Mouse (Mus musculus) 3T3-L1 (cell line): ENCODE results near the gene Pramef25.
"Not testable (repeated sequence)": the region's sequence is repeated elsewhere in the genome, so short reads cannot be mapped to it uniquely, and the experiment has no call there.

Source experiments
- DNase-seq: peaks from one replicate; pipeline ENCODE4 v3.0.0-alpha.2; 2015; ENCODE audit warnings: low read depth, low spot score

Gene Pramef25

DNA sequence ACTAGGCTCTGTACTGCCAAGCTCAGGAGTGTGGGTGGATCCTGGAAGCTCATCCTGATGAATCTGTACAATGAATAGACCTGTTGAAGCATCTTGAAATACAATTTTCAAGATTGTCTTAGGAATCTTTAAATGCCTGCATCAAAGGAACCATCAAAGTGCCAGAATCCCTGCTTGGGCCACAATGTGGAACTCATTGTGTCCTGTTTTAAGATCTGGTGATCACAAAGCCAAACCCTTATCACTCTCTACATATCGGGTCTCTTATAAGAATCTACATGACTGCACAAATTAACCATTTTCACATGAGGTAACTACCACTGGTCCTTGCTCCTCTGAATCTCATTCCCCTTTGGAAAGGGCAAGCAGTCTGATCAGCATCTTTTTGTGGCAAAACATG lies at the start of gene Pramef25:
Gene Pramef25, minus strand, starts transcription at position 101 of the 400 bp plus-strand sequence.
- DNase-seq = not testable (repeated sequence)

DNA sequence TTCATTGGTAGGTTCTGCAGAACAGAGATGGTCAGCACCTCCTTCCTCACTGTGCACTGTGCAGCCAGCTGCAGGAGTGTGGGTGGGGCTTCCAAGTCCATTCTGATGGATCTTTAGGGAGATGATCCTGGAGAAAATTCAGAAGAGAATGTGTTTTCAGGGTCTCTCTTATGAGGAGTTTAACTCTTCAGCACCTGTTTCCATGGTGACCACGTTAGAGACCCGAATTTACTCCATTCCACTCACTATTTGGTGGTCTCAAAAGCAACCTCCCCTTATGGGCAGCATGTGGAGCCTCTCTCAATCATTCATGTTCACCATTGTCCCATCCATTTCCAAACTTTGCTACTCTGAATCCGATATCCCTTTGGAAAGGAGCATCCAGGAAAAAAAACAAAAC lies 43.5 kb upstream of the Pramef25 start, which contains the start of gene Pramef17:
Gene Pramef17, minus strand, starts transcription at position 101 of the 400 bp plus-strand sequence.
- not testable (repeated sequence) for DNase-seq

DNA sequence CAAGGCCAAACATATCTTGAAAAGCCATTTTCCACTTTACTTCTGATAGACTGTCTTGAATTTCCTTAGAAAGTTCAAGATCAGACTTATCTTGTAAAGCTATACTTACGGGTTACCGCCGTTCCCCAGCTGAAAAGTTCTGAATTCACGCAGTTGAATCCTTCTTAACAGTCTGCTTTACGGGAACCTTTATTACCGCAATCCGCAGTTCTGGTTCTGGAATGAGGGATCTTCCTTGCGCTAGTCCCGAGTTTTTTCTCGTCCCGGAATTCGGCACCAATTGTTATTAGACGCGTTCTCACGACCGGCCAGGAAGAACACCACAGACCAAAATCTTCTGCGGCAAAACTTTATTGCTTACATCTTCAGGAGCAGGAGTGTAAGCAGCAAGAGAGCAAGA lies 37.3 kb upstream of the Pramef25 start:
- DNase-seq = not testable (repeated sequence)

DNA sequence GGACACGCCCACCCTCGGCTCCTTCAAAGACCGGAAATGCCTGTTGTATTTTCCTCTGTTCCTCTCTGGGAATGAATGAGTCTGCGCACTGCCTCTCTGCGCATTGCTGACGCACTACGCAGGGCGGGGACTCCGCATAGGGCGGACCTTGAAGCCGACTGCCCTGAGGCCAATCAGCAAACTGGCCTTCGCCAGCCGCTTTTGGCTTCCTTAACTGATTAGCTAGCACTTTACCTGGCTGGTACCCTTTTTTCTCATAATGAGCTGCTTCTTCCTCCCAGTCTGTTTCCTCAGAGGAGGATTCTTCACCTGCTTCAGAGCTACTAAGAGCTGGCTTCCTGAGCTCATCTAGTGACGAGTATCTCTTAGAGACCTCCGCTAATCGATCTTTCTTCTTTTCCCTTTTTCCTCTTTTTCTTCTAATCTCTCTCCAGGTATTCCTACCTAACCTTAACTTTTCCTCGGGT lies 36.7 kb upstream of the Pramef25 start:
- DNase-seq = not testable (repeated sequence)

DNA sequence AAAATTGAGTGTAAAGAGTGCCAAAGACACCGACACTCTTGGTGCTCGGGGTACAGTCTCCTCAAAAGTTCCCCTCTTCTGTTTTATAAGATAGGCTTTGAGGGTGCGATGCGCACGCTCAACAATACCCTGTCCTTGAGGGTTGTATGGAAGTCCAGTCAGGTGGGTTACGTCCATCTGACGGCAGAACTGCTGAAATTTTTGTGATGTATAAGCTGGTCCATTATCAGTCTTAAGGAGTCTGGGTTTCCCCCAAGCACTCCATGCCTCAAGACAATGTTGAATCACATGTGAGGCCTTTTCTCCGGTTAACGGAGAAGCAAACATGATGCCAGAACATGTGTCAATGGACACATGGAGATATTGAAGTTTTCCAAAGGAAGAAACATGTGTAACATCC lies 34.9 kb upstream of the Pramef25 start:
- DNase-seq = not testable (repeated sequence)

DNA sequence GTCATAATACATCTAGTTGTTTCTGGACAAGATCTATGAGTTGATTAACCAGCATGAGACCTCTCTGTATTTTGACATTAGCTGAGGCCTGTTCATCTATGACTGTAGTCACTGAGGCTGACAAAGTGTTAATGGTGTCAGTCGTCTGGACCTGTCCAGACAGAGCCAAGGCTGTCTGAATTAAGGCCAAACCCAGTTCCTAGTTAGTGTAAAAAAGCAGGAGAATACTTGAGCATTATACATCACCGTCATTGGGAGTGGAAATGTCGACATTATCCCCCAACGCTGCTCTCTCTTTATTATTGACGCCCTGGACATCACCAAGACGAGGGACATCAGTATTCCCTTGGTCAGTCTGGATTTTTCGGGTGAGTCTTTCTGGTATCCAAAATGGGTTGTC lies 34.3 kb upstream of the Pramef25 start:
- not testable (repeated sequence) for DNase-seq

DNA sequence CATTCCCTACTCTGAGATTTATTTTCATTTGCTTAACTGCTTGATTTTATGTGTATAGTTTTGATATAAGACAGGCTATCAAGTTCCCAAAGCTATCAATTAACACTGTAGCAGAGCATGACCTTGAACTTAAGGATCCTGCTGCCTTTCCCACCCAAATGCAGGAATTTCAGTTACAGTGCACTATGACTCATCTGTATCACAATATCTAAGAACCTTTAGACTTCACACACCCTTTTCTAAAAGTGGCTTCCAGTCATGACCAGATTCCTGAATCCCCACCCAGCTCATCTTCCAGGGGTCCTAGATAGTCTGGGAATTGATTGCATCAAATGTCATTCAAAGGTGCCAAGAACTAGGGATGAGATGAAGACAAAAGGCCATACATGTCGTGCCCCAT lies 32.6 kb upstream of the Pramef25 start:
- DNase-seq = not testable (repeated sequence)

DNA sequence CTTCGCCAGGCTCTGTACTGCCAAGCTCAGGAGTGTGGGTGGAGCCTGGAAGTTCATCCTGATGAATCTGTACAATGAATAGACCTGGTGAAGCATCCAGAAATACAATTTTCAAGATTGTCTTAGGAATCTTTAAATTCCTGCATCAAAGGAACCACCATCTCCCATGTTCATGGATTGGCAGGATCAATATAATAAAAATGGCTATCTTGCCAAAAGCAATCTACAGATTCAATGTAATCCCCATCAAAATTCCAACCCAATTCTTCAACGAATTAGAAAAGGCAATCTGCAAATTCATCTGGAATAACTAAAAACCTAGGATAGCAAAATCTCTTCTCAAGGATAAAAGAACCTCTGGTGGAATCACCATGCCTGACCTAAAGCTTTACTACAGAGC lies 16.0 kb upstream of the Pramef25 start, which contains the start of gene Gm13101:
Gene Gm13101, minus strand, starts transcription at position 101 of the 400 bp plus-strand sequence.
- not testable (repeated sequence) for DNase-seq

DNA sequence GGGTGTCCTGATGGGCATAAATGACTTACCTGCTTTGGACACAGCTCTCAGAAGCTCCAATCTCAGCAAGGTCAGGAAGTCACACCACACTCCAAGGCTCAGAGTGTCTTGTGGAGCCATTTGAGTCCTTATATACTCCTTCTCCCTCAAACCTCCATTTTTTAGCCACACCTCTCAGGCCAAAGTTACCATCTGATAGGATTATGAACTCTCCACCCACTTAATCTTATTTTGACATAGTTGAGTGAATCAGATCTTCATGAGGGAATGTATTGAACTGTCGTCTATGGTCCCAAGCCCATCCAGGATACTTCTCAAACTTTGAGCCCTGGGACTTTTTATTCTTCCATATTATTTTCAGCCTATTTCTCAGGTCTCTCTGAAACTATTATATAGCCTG lies 50.5 kb downstream of the Pramef25 start, which contains the start of gene Pramef6:
Gene Pramef6, minus strand, starts transcription at position 101 of the 400 bp plus-strand sequence.
- not testable (repeated sequence) for DNase-seq
